Mouse (Mus musculus) bone marrow macrophage, adult 2 months (primary cell): ENCODE measurements around the gene Cep89. TPM values are rescaled to one million over a fixed set of nuclear protein-coding genes. Genes with fewer than 3 reads are reported as not detected.

Experiments used
- H3K27ac ChIP-seq: 2 replicates; pipeline ENCODE4 v1.5.1; 2012; ENCODE audit warnings: low read depth, low read length; ENCODE audit not compliant: insufficient read depth
- H3K4me1 ChIP-seq: 2 replicates; pipeline ENCODE4 v1.6.1; 2012; ENCODE audit warnings: low read length; ENCODE audit not compliant: control insufficient read depth, insufficient read depth
- H3K4me3 ChIP-seq: 2 replicates; pipeline ENCODE4 v1.5.1; 2012; ENCODE audit warnings: mild to moderate bottlenecking, low read length, moderate library complexity; ENCODE audit not compliant: insufficient read depth
- CTCF ChIP-seq: IDR thresholded peaks from 2 replicates; pipeline ENCODE4 v1.5.1; 2012; ENCODE audit warnings: low read depth, mild to moderate bottlenecking, low read length, moderate library complexity
- POLR2A ChIP-seq: IDR thresholded peaks from 2 replicates; pipeline ENCODE4 v1.6.1; 2012; ENCODE audit warnings: mild to moderate bottlenecking, low read depth, low read length, borderline replicate concordance
- polyA plus RNA-seq: library from polyadenylated mRNA; stranded (reverse); fragments of >200 nt; gene quantifications from 2 replicates; pipeline ENCODE4 v1.2.4, GENCODE M21; 2012; ENCODE audit not compliant: missing spikeins, insufficient read depth, insufficient read length

The Cep89 gene
- polyA plus RNA-seq: 16.6 and 16.9 TPM in 2 replicates

DNA sequence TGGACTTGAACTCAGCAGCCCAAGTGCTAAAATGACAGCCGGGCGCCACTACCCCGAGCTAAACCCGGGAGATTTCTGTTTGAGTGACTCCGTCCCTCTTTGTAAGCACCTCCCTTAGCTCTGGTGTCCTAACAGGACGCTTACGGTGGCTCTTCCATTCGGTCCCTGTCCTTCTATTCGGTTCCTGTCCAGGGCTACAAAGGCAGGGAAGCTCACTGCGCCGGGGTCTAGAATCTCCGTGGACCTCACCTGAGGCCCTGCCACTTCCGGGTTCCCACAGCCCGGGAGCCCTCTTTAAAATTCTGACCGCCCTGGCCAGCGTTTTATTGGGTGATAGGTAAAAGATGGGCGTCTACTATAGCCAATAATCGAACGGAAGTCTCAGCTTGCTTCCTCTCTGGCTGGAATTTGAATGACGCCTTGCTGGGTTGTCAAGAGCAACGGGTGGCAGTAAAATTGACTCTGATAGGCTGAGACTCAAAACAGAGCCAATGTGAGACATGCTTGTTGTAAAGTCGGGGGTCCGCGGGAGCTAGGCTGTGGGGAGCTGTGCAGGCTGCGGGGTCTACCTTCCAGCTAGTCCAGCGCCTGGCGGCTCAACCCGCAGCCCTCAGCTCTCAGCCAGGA, at the start of gene Cep89, which contains the start of gene Faap24:
Gene Cep89, plus strand, starts transcription at position 494 of the 627 bp plus-strand sequence.
Gene Faap24, minus strand, starts transcription at position 295 of the 627 bp plus-strand sequence.
- TF ChIP-seq POLR2A (0 out of 2 replicates have a peak, but pooled peaks have one; percentile 52), CTCF (no peak)
- Histone ChIP-seq H3K4me1 (peaks cover 5% of the 10 kb centered on the region), H3K27ac (no peak within 1 kb of the TSS), H3K4me3 (peak within 1 kb of the TSS; percentile 79)

DNA sequence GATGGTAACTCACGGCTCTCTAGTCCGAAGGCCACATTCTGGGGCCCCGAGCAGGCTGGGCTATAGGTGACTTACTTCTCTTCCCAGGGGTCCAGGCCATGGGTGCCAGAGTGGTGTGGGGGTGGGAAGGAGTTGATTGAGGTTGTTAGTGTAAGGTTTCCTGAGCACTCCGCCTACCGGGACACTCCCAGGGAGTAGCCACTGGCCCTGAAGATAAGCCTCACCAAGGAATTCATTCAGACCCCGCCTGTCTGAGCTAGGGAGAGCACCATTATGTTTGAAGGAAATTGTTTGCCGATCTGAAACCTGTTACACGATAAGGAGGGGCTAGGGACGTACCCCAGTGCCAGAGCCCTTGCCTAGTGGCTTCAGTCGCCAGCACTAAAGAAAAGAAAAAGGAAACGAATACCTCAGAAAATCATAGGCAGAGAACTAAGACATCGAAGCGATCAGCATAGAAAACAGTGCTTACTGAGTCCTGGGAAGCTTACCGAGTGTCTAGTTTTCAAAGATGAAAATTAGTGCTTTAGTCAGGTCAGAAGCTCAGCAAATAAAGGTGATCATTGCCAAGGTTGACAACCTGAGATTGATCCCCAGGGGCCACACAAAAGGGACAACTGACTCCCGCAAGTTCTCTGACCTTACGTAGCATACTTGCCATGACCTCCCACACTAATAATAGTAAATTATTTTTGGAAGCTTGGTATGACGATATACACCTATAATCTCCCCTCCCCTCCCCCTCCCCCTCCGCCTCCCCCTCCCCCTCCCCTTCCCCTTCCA, 48.7 kb upstream of the Cep89 start:
- TF ChIP-seq POLR2A: no peak
- TF ChIP-seq CTCF: no peak
- Histone ChIP-seq H3K4me1 (no peaks in the 10 kb centered on the region), H3K4me3 (no peak overlapping the region), H3K27ac (no peak overlapping the region)

DNA sequence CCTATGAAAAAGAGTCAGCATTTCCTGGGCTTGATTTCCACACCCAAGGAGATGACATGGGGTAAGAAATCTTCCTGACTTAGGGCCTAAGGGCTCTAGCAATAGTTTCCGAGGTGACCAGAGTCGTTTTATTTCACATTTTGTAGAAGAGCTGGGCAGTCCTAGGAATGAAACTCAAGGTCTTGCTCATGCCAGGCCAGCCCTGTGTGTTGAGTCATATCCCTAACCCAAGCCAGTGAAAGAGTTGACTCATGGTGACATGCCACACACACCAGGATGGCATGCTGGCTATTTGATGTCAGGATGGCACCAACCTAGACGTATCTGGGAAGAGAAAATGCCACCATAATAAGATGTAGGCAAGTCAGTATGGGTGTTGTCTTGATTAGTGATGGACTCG, 47.8 kb upstream of the Cep89 start:
- no peaks in the 10 kb centered on the region for H3K4me1 ChIP-seq
- H3K4me3 ChIP-seq: no peak overlapping the region
- TF ChIP-seq POLR2A (no peak), CTCF (no peak)
- no peak overlapping the region for H3K27ac ChIP-seq

DNA sequence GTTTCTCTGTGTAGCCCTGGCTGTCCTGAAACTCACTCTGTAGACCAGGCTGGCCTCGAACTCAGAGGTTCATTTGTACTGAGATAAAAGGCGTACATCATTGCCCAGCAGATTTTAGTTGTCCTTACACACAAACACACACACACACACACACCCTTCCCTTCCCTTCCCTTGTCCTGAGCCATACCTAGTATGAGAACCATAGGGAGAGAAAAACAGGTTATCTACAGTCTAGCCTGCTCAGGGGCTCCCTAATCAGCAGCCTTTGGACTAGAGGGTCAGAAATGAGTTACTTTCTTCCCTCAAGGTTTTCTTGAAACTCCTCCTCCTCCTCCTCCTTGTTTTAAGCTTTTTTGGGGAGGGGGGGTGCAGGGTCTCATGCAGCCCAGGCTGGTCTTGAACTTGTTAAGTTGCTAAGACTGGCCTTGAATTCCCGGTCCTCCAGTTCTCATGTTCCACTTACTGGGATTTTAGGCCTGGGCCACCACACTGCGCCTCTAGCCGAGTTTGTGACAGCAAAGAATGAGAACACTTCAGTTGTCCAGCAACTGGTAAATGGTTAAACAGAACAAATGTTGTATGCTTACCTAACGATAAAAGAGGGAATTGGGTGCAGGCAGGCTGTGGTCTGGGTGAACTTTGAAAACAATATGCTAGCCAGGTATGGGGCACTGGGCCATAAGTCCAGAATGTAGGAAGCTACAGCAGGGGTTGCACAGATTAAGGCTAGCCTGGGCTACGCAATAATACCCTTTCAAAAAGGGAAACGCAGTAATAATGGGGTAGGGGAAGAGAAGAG, 46.8 kb upstream of the Cep89 start:
- no peak overlapping the region for H3K4me3 ChIP-seq
- H3K27ac ChIP-seq: no peak overlapping the region
- no peaks in the 10 kb centered on the region for H3K4me1 ChIP-seq
- TF ChIP-seq POLR2A (no peak), CTCF (no peak)

DNA sequence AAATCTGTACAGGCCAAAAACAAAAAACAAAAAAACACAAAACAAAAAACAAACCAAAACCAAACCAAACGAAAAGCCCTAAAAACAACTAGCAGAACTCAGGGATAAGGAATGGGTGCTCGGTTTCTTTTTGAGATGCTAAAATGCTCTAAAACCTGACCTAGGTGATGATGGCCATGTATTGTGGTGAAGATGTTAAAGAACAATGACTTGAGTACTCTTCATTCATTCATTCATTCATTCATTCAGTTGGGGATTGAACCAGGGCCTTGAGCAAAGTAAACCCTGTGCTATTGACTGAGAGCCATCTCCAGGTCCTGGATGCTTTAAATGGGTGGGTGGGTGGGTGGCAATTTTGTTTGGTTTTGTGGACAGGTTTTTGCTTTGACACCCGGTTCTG, 45.7 kb upstream of the Cep89 start:
- Histone ChIP-seq H3K4me3 (no peak overlapping the region), H3K27ac (no peak overlapping the region), H3K4me1 (no peaks in the 10 kb centered on the region)
- TF ChIP-seq POLR2A (no peak), CTCF (no peak)

DNA sequence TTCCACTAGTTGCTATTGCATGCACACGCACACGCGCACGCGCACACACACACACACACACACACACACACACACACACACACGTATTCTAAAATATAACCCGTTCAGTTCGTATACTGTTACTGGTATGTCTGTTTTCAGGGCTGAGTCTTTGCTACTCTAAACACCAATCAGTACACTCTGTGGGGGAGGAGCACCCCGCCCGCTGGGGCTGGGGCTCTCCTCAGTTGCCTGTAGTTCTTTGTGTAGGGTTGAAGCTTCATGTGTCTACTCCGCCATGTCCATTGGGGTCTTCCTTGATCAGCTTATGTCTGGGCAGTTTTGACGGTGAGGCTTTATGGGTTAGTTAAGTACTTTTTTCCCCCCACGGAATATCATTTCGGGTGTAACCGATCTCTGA, 43.5 kb upstream of the Cep89 start:
- H3K4me1 ChIP-seq: no peaks in the 10 kb centered on the region
- H3K4me3 ChIP-seq: no peak overlapping the region
- TF ChIP-seq CTCF (no peak), POLR2A (no peak)
- H3K27ac ChIP-seq: no peak overlapping the region

DNA sequence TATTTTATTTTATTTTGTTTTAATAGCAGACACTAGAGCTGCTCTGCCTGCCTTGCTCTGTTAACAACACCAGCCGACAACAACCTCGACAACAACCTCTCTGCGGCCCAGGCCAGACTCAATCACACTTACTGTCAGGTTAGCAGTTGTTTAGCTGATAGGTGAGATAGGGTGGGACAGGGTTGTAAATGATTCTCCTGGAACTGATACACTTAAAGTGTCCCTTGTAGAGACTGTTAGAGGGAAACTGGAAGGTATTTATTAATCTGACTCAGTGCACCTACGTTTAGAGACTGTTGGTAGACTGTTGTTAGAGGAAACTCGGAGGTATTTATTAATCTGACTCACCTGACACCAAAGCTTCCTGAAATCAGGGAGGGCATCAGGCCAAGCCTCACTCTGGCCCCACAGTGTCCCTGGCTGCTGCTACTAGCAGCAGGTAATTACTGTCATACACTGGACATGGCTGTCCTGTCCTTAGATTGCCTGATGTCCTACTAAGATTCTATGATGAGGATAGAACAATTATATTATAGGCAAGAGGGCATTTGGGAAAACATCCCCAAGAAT, 41.4 kb upstream of the Cep89 start:
- no peak overlapping the region for H3K4me3 ChIP-seq
- TF ChIP-seq CTCF (no peak), POLR2A (no peak)
- H3K4me1 ChIP-seq: no peaks in the 10 kb centered on the region
- no peak overlapping the region for H3K27ac ChIP-seq

DNA sequence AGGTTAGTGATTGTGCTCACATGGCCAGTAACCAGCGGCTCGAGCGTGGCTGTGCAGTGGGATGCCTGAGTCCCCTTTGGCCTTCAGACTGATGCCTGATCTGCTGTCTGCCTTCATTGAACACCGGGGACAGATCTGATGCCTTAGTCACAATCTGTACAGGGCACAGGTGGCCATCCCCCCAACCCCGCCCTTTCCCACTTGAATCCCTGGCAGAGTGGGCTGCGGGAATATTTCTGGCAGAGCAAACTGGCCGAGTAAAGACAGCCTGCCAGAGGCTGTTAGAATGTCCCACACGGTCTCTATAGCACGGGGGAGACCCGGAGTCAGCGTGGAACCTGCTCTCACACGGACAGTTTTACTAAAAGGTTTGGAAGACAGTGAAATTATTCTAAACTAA, 39.2 kb upstream of the Cep89 start:
- Histone ChIP-seq H3K27ac (no peak overlapping the region), H3K4me3 (no peak overlapping the region), H3K4me1 (no peaks in the 10 kb centered on the region)
- TF ChIP-seq POLR2A (no peak), CTCF (no peak)

DNA sequence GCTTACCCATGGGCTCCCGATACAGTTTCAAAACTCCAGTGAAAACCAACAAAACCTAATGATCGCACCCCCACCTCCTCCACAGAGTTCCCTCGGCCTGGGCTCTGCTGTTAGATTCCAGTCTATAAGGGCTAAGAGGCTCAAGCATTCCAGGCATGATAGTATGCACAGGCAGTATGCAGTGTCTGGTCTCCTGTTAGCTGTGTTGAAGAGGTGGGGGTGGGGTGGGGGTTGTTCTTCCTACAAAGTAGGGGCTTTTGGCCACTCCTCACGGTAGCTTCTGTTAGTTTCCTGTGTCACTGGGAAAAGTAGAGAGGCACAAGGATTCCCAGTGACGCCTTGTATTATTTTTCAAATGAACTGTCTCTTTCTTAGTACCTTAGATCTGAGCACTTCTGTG, 34.6 kb upstream of the Cep89 start:
- no peak for TF ChIP-seq CTCF
- H3K27ac ChIP-seq: no peak overlapping the region
- no peak overlapping the region for H3K4me3 ChIP-seq
- H3K4me1 ChIP-seq: no peaks in the 10 kb centered on the region
